Comparison of ENCODE assay signal across 22 mouse cellular contexts in the genomic region with DNA sequence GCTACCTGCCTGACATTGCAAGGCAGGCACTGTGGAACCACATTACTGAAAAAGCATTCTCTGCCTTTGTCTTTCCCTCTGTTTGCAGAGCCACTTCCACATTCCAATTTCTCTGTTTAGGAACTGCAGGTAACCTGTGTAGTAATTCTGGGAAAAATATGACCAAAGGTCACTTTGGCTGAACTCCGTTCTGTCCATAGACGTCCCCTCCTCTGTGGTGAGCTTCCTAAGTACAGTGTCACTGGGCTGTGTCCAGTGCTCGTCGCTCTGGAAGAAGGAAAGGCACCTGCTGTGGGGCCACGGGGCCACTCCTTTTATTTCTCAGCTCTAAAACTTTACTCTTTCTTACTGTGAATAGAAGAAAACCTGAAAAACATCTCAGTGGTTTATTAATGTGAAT. TPM values are rescaled to one million over a fixed set of nuclear protein-coding genes. Genes with fewer than 3 reads are reported as not detected.
DNase-seq lines count a peak whose midpoint lies in the region; ATAC-seq and TF ChIP-seq lines count a peak whose summit lies in the region.
"Had no signal": no experiment of that assay in that cellular context is flagged by ENCODE, and none has a peak within 500 bp of the region (broad histone marks: within the 10 kb centered on the region; RNA-seq: fewer than 3 reads in every experiment).

No protein-coding gene starts in this region.

- TF ChIP-seq EP300 in liver, postnatal 0 days (IDR thresholded peaks at IDR 0.05; ENCODE audit: low read depth): no peak

- no peak for DNase-seq in kidney, postnatal 0 days (ENCODE audit: low spot score)
- DNase-seq in midbrain, embryonic 14.5 days: no peak
- peak; percentile 16 for DNase-seq in liver, postnatal 0 days
- DNase-seq in ovary, postnatal 10 days (ENCODE audit: low spot score): no peak
- DNase-seq: adrenal gland, postnatal 25 days; cerebellum, adult 8-10 months; cerebellum, postnatal 36 days; embryo, embryonic 11 days; gastrocnemius, postnatal 36 days; retina, postnatal 1 day had no signal

- ATAC-seq in intestine, embryonic 16.5 days: 0 out of 2 replicates have a peak, but pooled peaks have one; percentile 52
- ATAC-seq in intestine, embryonic 15.5 days: no peak
- 0 out of 2 replicates have a peak, but pooled peaks have one; percentile 47 for ATAC-seq in kidney, postnatal 0 days (replicated peaks; ENCODE audit: low FRiP score, low read depth)
- no peak for ATAC-seq in kidney, embryonic 14.5 days (ENCODE audit: low FRiP score, low TSS enrichment)
- no peak for ATAC-seq in midbrain, embryonic 13.5 days
- no peak for ATAC-seq in midbrain, embryonic 14.5 days (ENCODE audit: low FRiP score, low TSS enrichment)
- ATAC-seq in liver, postnatal 0 days: peak; percentile 82
- ATAC-seq: CD4-positive, CD25-positive, alpha-beta regulatory T cell, adult 4 months had no signal

- no peak overlapping the region for H3K9ac ChIP-seq in intestine, embryonic 16.5 days (ENCODE audit: low read depth, low read length)
- H3K9ac ChIP-seq in intestine, embryonic 15.5 days: no peak overlapping the region
- no peak overlapping the region for H3K9ac ChIP-seq in kidney, postnatal 0 days (ENCODE audit: low read depth, low read length)
- no peak overlapping the region for H3K9ac ChIP-seq in kidney, embryonic 14.5 days (ENCODE audit: low read depth, low read length)
- 0 out of 2 replicates have a peak overlapping the region, but pooled peaks have one; percentile 8 for H3K9ac ChIP-seq in midbrain, embryonic 13.5 days (replicated peaks)
- H3K9ac ChIP-seq in midbrain, embryonic 14.5 days (replicated peaks; ENCODE audit: low read length): no peak overlapping the region
- no peak overlapping the region for H3K9ac ChIP-seq in liver, postnatal 0 days (replicated peaks)
- H3K9ac ChIP-seq: embryonic facial prominence, embryonic 13.5 days; forebrain, embryonic 12.5 days; heart, embryonic 15.5 days; hindbrain, embryonic 15.5 days; midbrain, embryonic 12.5 days; neural tube, embryonic 12.5 days had no signal

- H3K4me1 ChIP-seq in intestine, embryonic 16.5 days (ENCODE audit: control insufficient read depth, insufficient read depth, low read length): no peaks in the 10 kb centered on the region
- H3K4me1 ChIP-seq in intestine, embryonic 15.5 days (replicated peaks): no peaks in the 10 kb centered on the region
- no peaks in the 10 kb centered on the region for H3K4me1 ChIP-seq in kidney, postnatal 0 days (replicated peaks; ENCODE audit: insufficient read depth, low read length)
- H3K4me1 ChIP-seq in kidney, embryonic 14.5 days (ENCODE audit: control insufficient read depth, insufficient read depth, low read length): no peaks in the 10 kb centered on the region
- H3K4me1 ChIP-seq in midbrain, embryonic 13.5 days (replicated peaks): 0 out of 2 replicates have a peak, but pooled peaks cover 2% of the 10 kb centered on the region
- no peaks in the 10 kb centered on the region for H3K4me1 ChIP-seq in midbrain, embryonic 14.5 days (ENCODE audit: control insufficient read depth, insufficient read depth, low read length)
- 0 out of 2 replicates have a peak, but pooled peaks cover 2% of the 10 kb centered on the region for H3K4me1 ChIP-seq in liver, postnatal 0 days (ENCODE audit: insufficient read depth)
- H3K4me1 ChIP-seq: embryonic facial prominence, embryonic 13.5 days; forebrain, embryonic 12.5 days; heart, embryonic 15.5 days; hindbrain, embryonic 15.5 days; midbrain, embryonic 12.5 days; neural tube, embryonic 12.5 days had no signal

- H3K36me3 ChIP-seq in intestine, embryonic 16.5 days (ENCODE audit: control insufficient read depth, insufficient read depth, low read length): peaks cover 9% of the 10 kb centered on the region; the same call in 1 of the 2 replicates
- peaks cover 15% of the 10 kb centered on the region; the same call in 1 of the 2 replicates for H3K36me3 ChIP-seq in intestine, embryonic 15.5 days
- H3K36me3 ChIP-seq in kidney, postnatal 0 days (ENCODE audit: insufficient read depth, low read length): peaks cover 41% of the 10 kb centered on the region
- H3K36me3 ChIP-seq in kidney, embryonic 14.5 days (ENCODE audit: control insufficient read depth, insufficient read depth, low read length): peaks cover 58% of the 10 kb centered on the region
- H3K36me3 ChIP-seq in midbrain, embryonic 13.5 days: peaks cover 60% of the 10 kb centered on the region
- H3K36me3 ChIP-seq in midbrain, embryonic 14.5 days (ENCODE audit: control insufficient read depth, insufficient read depth, low read length): peaks cover 78% of the 10 kb centered on the region
- H3K36me3 ChIP-seq in liver, postnatal 0 days (replicated peaks; ENCODE audit: insufficient read depth, low read length): peaks cover 39% of the 10 kb centered on the region

- no peak overlapping the region for H3K4me2 ChIP-seq in intestine, embryonic 16.5 days (ENCODE audit: low read depth, low read length)
- no peak overlapping the region for H3K4me2 ChIP-seq in intestine, embryonic 15.5 days (replicated peaks)
- H3K4me2 ChIP-seq in kidney, postnatal 0 days (ENCODE audit: low read length): no peak overlapping the region
- no peak overlapping the region for H3K4me2 ChIP-seq in kidney, embryonic 14.5 days (replicated peaks; ENCODE audit: low read depth, low read length)
- no peak overlapping the region for H3K4me2 ChIP-seq in midbrain, embryonic 13.5 days (replicated peaks)
- no peak overlapping the region for H3K4me2 ChIP-seq in midbrain, embryonic 14.5 days (ENCODE audit: low read length)
- no peak overlapping the region for H3K4me2 ChIP-seq in liver, postnatal 0 days (ENCODE audit: low read depth, low read length)
- H3K4me2 ChIP-seq: embryonic facial prominence, embryonic 13.5 days; forebrain, embryonic 12.5 days; heart, embryonic 15.5 days; hindbrain, embryonic 15.5 days; midbrain, embryonic 12.5 days; neural tube, embryonic 12.5 days had no signal

- no peaks in the 10 kb centered on the region for H3K9me3 ChIP-seq in intestine, embryonic 16.5 days (ENCODE audit: control insufficient read depth, low read length)
- H3K9me3 ChIP-seq in intestine, embryonic 15.5 days: no peaks in the 10 kb centered on the region
- H3K9me3 ChIP-seq in kidney, postnatal 0 days (replicated peaks; ENCODE audit: low read length): no peaks in the 10 kb centered on the region
- no peaks in the 10 kb centered on the region for H3K9me3 ChIP-seq in kidney, embryonic 14.5 days (ENCODE audit: control insufficient read depth, low read length)
- no peaks in the 10 kb centered on the region for H3K9me3 ChIP-seq in midbrain, embryonic 13.5 days
- H3K9me3 ChIP-seq in midbrain, embryonic 14.5 days (ENCODE audit: control insufficient read depth, low read length): no peaks in the 10 kb centered on the region
- no peaks in the 10 kb centered on the region for H3K9me3 ChIP-seq in liver, postnatal 0 days (ENCODE audit: low read length)
- H3K9me3 ChIP-seq: embryonic facial prominence, embryonic 13.5 days; forebrain, embryonic 12.5 days; heart, embryonic 15.5 days; hindbrain, embryonic 15.5 days; midbrain, embryonic 12.5 days; neural tube, embryonic 12.5 days had no signal

- H3K27me3 ChIP-seq in intestine, embryonic 16.5 days (replicated peaks; ENCODE audit: control insufficient read depth, insufficient read depth, low read length): no peaks in the 10 kb centered on the region
- H3K27me3 ChIP-seq in intestine, embryonic 15.5 days (replicated peaks): no peaks in the 10 kb centered on the region
- H3K27me3 ChIP-seq in kidney, postnatal 0 days (ENCODE audit: insufficient read depth, low read length): no peaks in the 10 kb centered on the region
- no peaks in the 10 kb centered on the region for H3K27me3 ChIP-seq in kidney, embryonic 14.5 days (ENCODE audit: control insufficient read depth, insufficient read depth, low read length)
- H3K27me3 ChIP-seq in midbrain, embryonic 13.5 days: no peaks in the 10 kb centered on the region
- H3K27me3 ChIP-seq in midbrain, embryonic 14.5 days (ENCODE audit: control insufficient read depth, insufficient read depth, low read length): no peaks in the 10 kb centered on the region
- no peaks in the 10 kb centered on the region for H3K27me3 ChIP-seq in liver, postnatal 0 days (ENCODE audit: insufficient read depth, low read length)
- H3K27me3 ChIP-seq: embryonic facial prominence, embryonic 13.5 days; forebrain, embryonic 12.5 days; heart, embryonic 15.5 days; hindbrain, embryonic 15.5 days; midbrain, embryonic 12.5 days; neural tube, embryonic 12.5 days had no signal

- H3K27ac ChIP-seq in intestine, embryonic 16.5 days (ENCODE audit: low read length): no peak overlapping the region
- H3K27ac ChIP-seq in intestine, embryonic 15.5 days: no peak overlapping the region
- no peak overlapping the region for H3K27ac ChIP-seq in kidney, postnatal 0 days
- H3K27ac ChIP-seq in kidney, embryonic 14.5 days (ENCODE audit: low read depth, low read length): no peak overlapping the region
- no peak overlapping the region for H3K27ac ChIP-seq in midbrain, embryonic 13.5 days
- no peak overlapping the region for H3K27ac ChIP-seq in midbrain, embryonic 14.5 days (replicated peaks; ENCODE audit: low read depth, low read length)
- H3K27ac ChIP-seq in liver, postnatal 0 days (ENCODE audit: low read depth): 0 out of 2 replicates have a peak overlapping the region, but pooled peaks have one; percentile 58
- H3K27ac ChIP-seq: embryonic facial prominence, embryonic 13.5 days; forebrain, embryonic 12.5 days; heart, embryonic 15.5 days; hindbrain, embryonic 15.5 days; midbrain, embryonic 12.5 days; neural tube, embryonic 12.5 days had no signal

- H3K4me3 ChIP-seq in intestine, embryonic 16.5 days (ENCODE audit: low read length): no peak overlapping the region
- H3K4me3 ChIP-seq in intestine, embryonic 15.5 days (replicated peaks): no peak overlapping the region
- H3K4me3 ChIP-seq in kidney, postnatal 0 days (replicated peaks; ENCODE audit: low read depth, low read length): no peak overlapping the region
- no peak overlapping the region for H3K4me3 ChIP-seq in kidney, embryonic 14.5 days (ENCODE audit: low read length)
- no peak overlapping the region for H3K4me3 ChIP-seq in midbrain, embryonic 13.5 days (replicated peaks)
- H3K4me3 ChIP-seq in midbrain, embryonic 14.5 days (replicated peaks; ENCODE audit: low read depth, low read length): no peak overlapping the region
- H3K4me3 ChIP-seq in liver, postnatal 0 days (ENCODE audit: low read depth, low read length): no peak overlapping the region
- H3K4me3 ChIP-seq: embryonic facial prominence, embryonic 13.5 days; erythroblast, embryonic 14.5 days; forebrain, embryonic 12.5 days; heart, embryonic 15.5 days; hindbrain, embryonic 15.5 days; midbrain, embryonic 12.5 days; neural tube, embryonic 12.5 days had no signal

- no peak for TF ChIP-seq CTCF in kidney, postnatal 0 days (IDR thresholded peaks at IDR 0.05; ENCODE audit: low read depth)
- TF ChIP-seq CTCF in liver, postnatal 0 days (IDR thresholded peaks at IDR 0.05; ENCODE audit: low read depth): no peak

- 65% methylated on average over 5 of the region's 5 CpGs for WGBS in intestine, embryonic 16.5 days
- WGBS in intestine, embryonic 15.5 days: 74% methylated on average over 5 of the region's 5 CpGs
- 60% methylated on average over 5 of the region's 5 CpGs for WGBS in kidney, postnatal 0 days
- WGBS in kidney, embryonic 14.5 days: 67% methylated on average over 5 of the region's 5 CpGs
- WGBS in midbrain, embryonic 13.5 days: 68% methylated on average over 5 of the region's 5 CpGs
- 68% methylated on average over 5 of the region's 5 CpGs for WGBS in midbrain, embryonic 14.5 days
- 62% methylated on average over 5 of the region's 5 CpGs for WGBS in liver, postnatal 0 days (ENCODE audit: insufficient replicate concordance)

RNA-seq across cellular contexts. Expression of gene Dnajc3, which starts 42.6 kb away (rescaled TPM):
- polyA plus RNA-seq in intestine, embryonic 16.5 days (2015; fragmentation: Nextera tagmentation; extraction: Ambion mirVana): 47.0 and 51.6 TPM in 2 replicates
- 48.4 and 57.0 TPM in 2 replicates for polyA plus RNA-seq in intestine, embryonic 15.5 days (2015; fragmentation: Nextera tagmentation; extraction: Ambion mirVana)
- polyA plus RNA-seq in kidney, postnatal 0 days (2015; fragmentation: Nextera tagmentation; extraction: Ambion mirVana): 43.1 and 46.3 TPM in 2 replicates
- polyA plus RNA-seq in kidney, embryonic 14.5 days (2014; fragmentation: Nextera tagmentation; extraction: Ambion mirVana): 35.3 and 46.7 TPM in 2 replicates
- polyA plus RNA-seq in midbrain, embryonic 13.5 days (2015; fragmentation: Nextera tagmentation; extraction: Ambion mirVana): 17.0 and 19.1 TPM in 2 replicates
- 17.7 and 21.9 TPM in 2 replicates for polyA plus RNA-seq in midbrain, embryonic 14.5 days (2014; fragmentation: Nextera tagmentation; extraction: Ambion mirVana)
- 53.6 and 55.3 TPM in 2 replicates for polyA plus RNA-seq in liver, postnatal 0 days (2015; fragmentation: Nextera tagmentation; extraction: Ambion mirVana)

RNA-seq across cellular contexts. Expression of gene Dzip1, which starts 55.1 kb away (rescaled TPM):
- 5.9 and 6.8 TPM in 2 replicates for polyA plus RNA-seq in intestine, embryonic 16.5 days (2015; fragmentation: Nextera tagmentation; extraction: Ambion mirVana)
- 10.2 and 10.9 TPM in 2 replicates for polyA plus RNA-seq in intestine, embryonic 15.5 days (2015; fragmentation: Nextera tagmentation; extraction: Ambion mirVana)
- 10.3 and 10.7 TPM in 2 replicates for polyA plus RNA-seq in kidney, postnatal 0 days (2015; fragmentation: Nextera tagmentation; extraction: Ambion mirVana)
- 21.4 and 26.7 TPM in 2 replicates for polyA plus RNA-seq in kidney, embryonic 14.5 days (2014; fragmentation: Nextera tagmentation; extraction: Ambion mirVana)
- polyA plus RNA-seq in midbrain, embryonic 13.5 days (2015; fragmentation: Nextera tagmentation; extraction: Ambion mirVana): 50.8 and 54.1 TPM in 2 replicates
- 94.5 and 105 TPM in 2 replicates for polyA plus RNA-seq in midbrain, embryonic 14.5 days (2014; fragmentation: Nextera tagmentation; extraction: Ambion mirVana)
- polyA plus RNA-seq in liver, postnatal 0 days (2015; fragmentation: Nextera tagmentation; extraction: Ambion mirVana): 0.42 and 0.75 TPM in 2 replicates

Comparison
In these comparisons a context has a peak if more than half of its experiments do, and no peak if none do; other contexts are left out.
1. ATAC-seq: peak in intestine, embryonic 16.5 days (single experiment), kidney, postnatal 0 days (single experiment) and liver, postnatal 0 days (single experiment); none in intestine, embryonic 15.5 days (single experiment), kidney, embryonic 14.5 days (single experiment), midbrain, embryonic 13.5 days (single experiment) and midbrain, embryonic 14.5 days (single experiment).